Mouse (Mus musculus): ENCODE measurements around the gene Plekho1.
"Not testable (repeated sequence)": the region's sequence is repeated elsewhere in the genome, so short reads cannot be mapped to it uniquely, and the experiment has no call there.

Gene Plekho1

GRCm38 (mm10) chr3:95980276-95980970 lies 15.4 kb downstream of the Plekho1 start:
- DNase-seq (ENCODE audit: low spot score), result no peak

GRCm38 (mm10) chr3:95978265-95978664 lies 17.5 kb downstream of the Plekho1 start:
- DNase-seq (ENCODE audit: low spot score), result no peak

GRCm38 (mm10) chr3:95977587-95977986 lies 18.2 kb downstream of the Plekho1 start:
- not testable (repeated sequence) for DNase-seq (ENCODE audit: low spot score)

GRCm38 (mm10) chr3:95977079-95977478 lies 18.7 kb downstream of the Plekho1 start:
- no peak for DNase-seq (ENCODE audit: low spot score)

- no peak for DNase-seq (ENCODE audit: low spot score)
These were observed 22.7 kb downstream of the Plekho1 start for GRCm38 (mm10) chr3:95972873-95973634.

GRCm38 (mm10) chr3:95972251-95972872 lies 23.4 kb downstream of the Plekho1 start:
- DNase-seq (ENCODE audit: low spot score), result no peak

GRCm38 (mm10) chr3:95970661-95971060 lies 25.1 kb downstream of the Plekho1 start:
- DNase-seq (ENCODE audit: low spot score), result not testable (repeated sequence)

- DNase-seq (ENCODE audit: low spot score), result no peak
These were observed 26.5 kb downstream of the Plekho1 start for GRCm38 (mm10) chr3:95969277-95969676.

- DNase-seq (ENCODE audit: low spot score), result no peak
These were observed 30.0 kb downstream of the Plekho1 start for GRCm38 (mm10) chr3:95965518-95966451.

GRCm38 (mm10) chr3:95963681-95964080 lies 32.1 kb downstream of the Plekho1 start:
- DNase-seq (ENCODE audit: low spot score), result no peak

GRCm38 (mm10) chr3:95963230-95963629 lies 32.6 kb downstream of the Plekho1 start:
- no peak for DNase-seq (ENCODE audit: low spot score)

- not testable (repeated sequence) for DNase-seq (ENCODE audit: low spot score)
These were observed 33.6 kb downstream of the Plekho1 start for GRCm38 (mm10) chr3:95962182-95962581.

- no peak for DNase-seq (ENCODE audit: low spot score)
These were observed 36.0 kb downstream of the Plekho1 start for GRCm38 (mm10) chr3:95959807-95960206.

- DNase-seq (ENCODE audit: low spot score), result no peak
These were observed 36.7 kb downstream of the Plekho1 start for GRCm38 (mm10) chr3:95959082-95959481.

GRCm38 (mm10) chr3:95957359-95958148 lies 38.2 kb downstream of the Plekho1 start:
- no peak for DNase-seq (ENCODE audit: low spot score)

- no peak for DNase-seq (ENCODE audit: low spot score)
These were observed 40.5 kb downstream of the Plekho1 start for GRCm38 (mm10) chr3:95955318-95955717.

GRCm38 (mm10) chr3:95954648-95955173 lies 41.1 kb downstream of the Plekho1 start:
- not testable (repeated sequence) for DNase-seq (ENCODE audit: low spot score)

GRCm38 (mm10) chr3:95953522-95953921 lies 42.3 kb downstream of the Plekho1 start:
- no peak for DNase-seq (ENCODE audit: low spot score)

- no peak for DNase-seq (ENCODE audit: low spot score)
These were observed 42.8 kb downstream of the Plekho1 start for GRCm38 (mm10) chr3:95953023-95953422.

- not testable (repeated sequence) for DNase-seq (ENCODE audit: low spot score)
These were observed 44.2 kb downstream of the Plekho1 start for GRCm38 (mm10) chr3:95951566-95951965.
